In the genomic region with DNA sequence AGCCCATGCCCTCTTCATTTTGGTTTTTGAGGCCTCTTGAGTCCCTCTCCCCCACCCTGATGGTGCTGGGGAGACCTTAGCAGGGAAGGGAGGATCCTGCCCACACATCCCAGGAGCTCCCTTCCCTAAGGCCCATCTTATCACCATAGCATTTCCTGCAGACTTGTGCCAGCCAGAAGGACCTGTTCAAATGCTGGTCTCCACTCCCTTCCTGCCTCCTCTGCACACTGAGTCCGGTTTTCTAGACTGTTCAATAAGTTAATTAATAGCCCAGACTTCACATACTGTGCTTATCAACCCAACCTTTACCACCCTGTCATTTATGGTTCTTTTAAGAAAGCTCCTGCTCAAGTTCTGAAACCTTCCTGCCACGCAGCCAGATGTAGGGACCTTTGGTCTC, we compare ENCODE assay signal across 16 mouse cellular contexts. TPM values are rescaled to one million over a fixed set of nuclear protein-coding genes. Genes with fewer than 3 reads are reported as not detected.
"Had no signal": no experiment of that assay in that cellular context is flagged by ENCODE, and none has a peak within 500 bp of the region (broad histone marks: within the 10 kb centered on the region; RNA-seq: fewer than 3 reads in every experiment).

No protein-coding gene starts in this region.

- H3K9ac ChIP-seq: hindbrain, embryonic 15.5 days; limb, embryonic 13.5 days; liver, embryonic 13.5 days; neural tube, embryonic 12.5 days had no signal

- DNase-seq: kidney, adult 8-10 months; kidney, postnatal 36 days; layer of hippocampus, adult 9-11 months; layer of hippocampus, postnatal 36 days; left cerebral cortex, postnatal 4 days; liver, embryonic 13.5 days; lung, adult 18-20 months; midbrain, embryonic 14.5 days; right cerebral cortex, postnatal 4 days; thymus, postnatal 36 days had no signal

- H3K4me3 ChIP-seq: hindbrain, embryonic 15.5 days; limb, embryonic 13.5 days; liver, embryonic 13.5 days; midbrain, embryonic 10.5 days; myocyte; neural tube, embryonic 12.5 days had no signal

- H3K27ac ChIP-seq: hindbrain, embryonic 15.5 days; limb, embryonic 13.5 days; liver, embryonic 13.5 days; midbrain, embryonic 10.5 days; neural tube, embryonic 12.5 days had no signal

- H3K9me3 ChIP-seq: hindbrain, embryonic 15.5 days; limb, embryonic 13.5 days; liver, embryonic 13.5 days; midbrain, embryonic 10.5 days; neural tube, embryonic 12.5 days had no signal

- H3K4me2 ChIP-seq: hindbrain, embryonic 15.5 days; limb, embryonic 13.5 days; liver, embryonic 13.5 days; neural tube, embryonic 12.5 days had no signal

- H3K27me3 ChIP-seq: hindbrain, embryonic 15.5 days; limb, embryonic 13.5 days; liver, embryonic 13.5 days; neural tube, embryonic 12.5 days had no signal

- H3K4me1 ChIP-seq: hindbrain, embryonic 15.5 days; limb, embryonic 13.5 days; midbrain, embryonic 10.5 days; neural tube, embryonic 12.5 days had no signal

- H3K36me3 ChIP-seq: hindbrain, embryonic 15.5 days; limb, embryonic 13.5 days; liver, embryonic 13.5 days; midbrain, embryonic 10.5 days; neural tube, embryonic 12.5 days had no signal

RNA-seq across cellular contexts. Expression of a gene that starts 19.2 kb away (rescaled TPM):
- polyA plus RNA-seq: limb, embryonic 13.5 days; midbrain, embryonic 14.5 days; spleen, adult 2 months had no signal
